Mouse (Mus musculus): ENCODE data around the gene Vps29. TPM values are rescaled to one million over a fixed set of nuclear protein-coding genes. Genes with fewer than 3 reads are reported as not detected.

Gene Vps29
- polyA plus RNA-seq, 1 experiment from 2014 or later, result 193 TPM

GRCm38 (mm10) chr5:122330269-122330668 lies 23.9 kb upstream of the Vps29 start:
- TF ChIP-seq CTCF (IDR thresholded peaks at IDR 0.05) (no peak), EP300 (IDR thresholded peaks at IDR 0.05) (no peak)
- no peaks in the 10 kb centered on the region for H3K4me1 ChIP-seq (ENCODE audit: insufficient read depth, low read depth, low read length)
- H3K9ac ChIP-seq (replicated peaks; ENCODE audit: low read depth), result no peak overlapping the region
- no peaks in the 10 kb centered on the region for H3K9me3 ChIP-seq (ENCODE audit: low read length)
- H3K36me3 ChIP-seq (ENCODE audit: insufficient read depth, low read length), result no peaks in the 10 kb centered on the region; the same call in 1 of the 2 replicates
- no peak overlapping the region for H3K27ac ChIP-seq (ENCODE audit: low read length)
- no peaks in the 10 kb centered on the region for H3K27me3 ChIP-seq (replicated peaks; ENCODE audit: insufficient read depth, low read length)
- no peak overlapping the region for H3K4me3 ChIP-seq (ENCODE audit: low read depth, low read length)
- WGBS, result 77% methylated on average over 4 of the region's 4 CpGs
- ATAC-seq (no peak), DNase-seq (ENCODE audit: low spot score) (no peak)
- H3K4me2 ChIP-seq (replicated peaks; ENCODE audit: low read depth, low read length), result no peak overlapping the region

- no peak for TF ChIP-seq CTCF (IDR thresholded peaks at IDR 0.05)
- no peak for TF ChIP-seq EP300 (IDR thresholded peaks at IDR 0.05)
- Histone ChIP-seq H3K9ac (replicated peaks; ENCODE audit: low read depth) (no peak overlapping the region), H3K4me1 (ENCODE audit: insufficient read depth, low read depth, low read length) (no peaks in the 10 kb centered on the region), H3K27me3 (replicated peaks; ENCODE audit: insufficient read depth, low read length) (no peaks in the 10 kb centered on the region), H3K9me3 (ENCODE audit: low read length) (no peaks in the 10 kb centered on the region), H3K36me3 (ENCODE audit: insufficient read depth, low read length) (no peaks in the 10 kb centered on the region), H3K4me3 (ENCODE audit: low read depth, low read length) (no peak overlapping the region), H3K27ac (ENCODE audit: low read length) (no peak overlapping the region), H3K4me2 (replicated peaks; ENCODE audit: low read depth, low read length) (no peak overlapping the region)
- no peak for DNase-seq (ENCODE audit: low spot score)
- ATAC-seq, result no peak
- 54% methylated on average over 3 of the region's 3 CpGs for WGBS
Observed at GRCm38 (mm10) chr5:122334682-122335081, 19.5 kb upstream of the Vps29 start.

GRCm38 (mm10) chr5:122336554-122337294 lies 17.4 kb upstream of the Vps29 start:
- no peaks in the 10 kb centered on the region for H3K27me3 ChIP-seq (replicated peaks; ENCODE audit: insufficient read depth, low read length)
- no peaks in the 10 kb centered on the region for H3K4me1 ChIP-seq (ENCODE audit: insufficient read depth, low read depth, low read length)
- 71% methylated on average over 7 of the region's 7 CpGs for WGBS
- peak; percentile 62 for ATAC-seq
- no peak overlapping the region for H3K27ac ChIP-seq (ENCODE audit: low read length)
- no peaks in the 10 kb centered on the region for H3K9me3 ChIP-seq (ENCODE audit: low read length)
- TF ChIP-seq EP300 (IDR thresholded peaks at IDR 0.05), result no peak
- no peak for TF ChIP-seq CTCF (IDR thresholded peaks at IDR 0.05)
- no peak overlapping the region for H3K4me3 ChIP-seq (ENCODE audit: low read depth, low read length)
- no peak overlapping the region for H3K4me2 ChIP-seq (replicated peaks; ENCODE audit: low read depth, low read length)
- no peak overlapping the region for H3K9ac ChIP-seq (replicated peaks; ENCODE audit: low read depth)
- DNase-seq (ENCODE audit: low spot score), result peak; percentile 46
- no peaks in the 10 kb centered on the region for H3K36me3 ChIP-seq (ENCODE audit: insufficient read depth, low read length)

- ATAC-seq (no peak), DNase-seq (ENCODE audit: low spot score) (no peak)
Observed at GRCm38 (mm10) chr5:122342874-122343273, 11.3 kb upstream of the Vps29 start.

GRCm38 (mm10) chr5:122343768-122344167 lies 10.4 kb upstream of the Vps29 start:
- Histone ChIP-seq H3K9me3 (ENCODE audit: low read length) (no peaks in the 10 kb centered on the region), H3K27ac (ENCODE audit: low read length) (no peak overlapping the region), H3K4me2 (replicated peaks; ENCODE audit: low read depth, low read length) (no peak overlapping the region), H3K9ac (replicated peaks; ENCODE audit: low read depth) (no peak overlapping the region), H3K36me3 (ENCODE audit: insufficient read depth, low read length) (no peaks in the 10 kb centered on the region), H3K4me3 (ENCODE audit: low read depth, low read length) (no peak overlapping the region), H3K27me3 (replicated peaks; ENCODE audit: insufficient read depth, low read length) (no peaks in the 10 kb centered on the region), H3K4me1 (ENCODE audit: insufficient read depth, low read depth, low read length) (no peaks in the 10 kb centered on the region)
- DNase-seq (ENCODE audit: low spot score), result peak; percentile 49
- 42% methylated on average over 7 of the region's 7 CpGs for WGBS
- no peak for TF ChIP-seq EP300 (IDR thresholded peaks at IDR 0.05)
- TF ChIP-seq CTCF (IDR thresholded peaks at IDR 0.05), result no peak
- ATAC-seq, result peak; percentile 46

More at GRCm38 (mm10) chr5:122342874-122343273, 11.3 kb upstream of the Vps29 start:
- Histone ChIP-seq H3K9ac (replicated peaks; ENCODE audit: low read depth) (no peak overlapping the region), H3K27ac (ENCODE audit: low read length) (no peak overlapping the region), H3K36me3 (ENCODE audit: insufficient read depth, low read length) (no peaks in the 10 kb centered on the region), H3K4me2 (replicated peaks; ENCODE audit: low read depth, low read length) (no peak overlapping the region), H3K9me3 (ENCODE audit: low read length) (no peaks in the 10 kb centered on the region), H3K4me3 (ENCODE audit: low read depth, low read length) (no peak overlapping the region), H3K27me3 (replicated peaks; ENCODE audit: insufficient read depth, low read length) (no peaks in the 10 kb centered on the region), H3K4me1 (ENCODE audit: insufficient read depth, low read depth, low read length) (no peaks in the 10 kb centered on the region)
- TF ChIP-seq CTCF (IDR thresholded peaks at IDR 0.05), result no peak
- no peak for TF ChIP-seq EP300 (IDR thresholded peaks at IDR 0.05)
- 63% methylated on average over 1 of the region's 1 CpGs for WGBS

GRCm38 (mm10) chr5:122344260-122344659 lies 9.9 kb upstream of the Vps29 start:
- Histone ChIP-seq H3K9ac (replicated peaks; ENCODE audit: low read depth) (no peak overlapping the region), H3K27me3 (replicated peaks; ENCODE audit: insufficient read depth, low read length) (no peaks in the 10 kb centered on the region), H3K4me1 (ENCODE audit: insufficient read depth, low read depth, low read length) (no peaks in the 10 kb centered on the region), H3K27ac (ENCODE audit: low read length) (no peak overlapping the region), H3K4me3 (ENCODE audit: low read depth, low read length) (no peak overlapping the region), H3K4me2 (replicated peaks; ENCODE audit: low read depth, low read length) (no peak overlapping the region), H3K36me3 (ENCODE audit: insufficient read depth, low read length) (no peaks in the 10 kb centered on the region), H3K9me3 (ENCODE audit: low read length) (no peaks in the 10 kb centered on the region)
- DNase-seq (ENCODE audit: low spot score) (peak; percentile 80), ATAC-seq (peak; percentile 70)
- TF ChIP-seq EP300 (IDR thresholded peaks at IDR 0.05), result no peak
- peak; percentile 93 for TF ChIP-seq CTCF (IDR thresholded peaks at IDR 0.05)
- WGBS, result 8% methylated on average over 5 of the region's 5 CpGs
